Mouse (Mus musculus): Measurements from ENCODE around the gene Col27a1. TPM values are rescaled to one million over a fixed set of nuclear protein-coding genes. Genes with fewer than 3 reads are reported as not detected.
"Not testable (repeated sequence)": the region's sequence is repeated elsewhere in the genome, so short reads cannot be mapped to it uniquely, and the experiment has no call there.

The Col27a1 gene
- polyA plus RNA-seq, 1 experiment from 2014 or later: 2.2 TPM

GRCm38 (mm10) chr4:63296263-63296662, 82.5 kb downstream of the Col27a1 start:
- Histone ChIP-seq H3K4me3 (no peak overlapping the region), H3K27me3 (replicated peaks) (no peaks in the 10 kb centered on the region), H3K9ac (no peak overlapping the region), H3K4me1 (no peaks in the 10 kb centered on the region; the same call in 1 of the 2 replicates), H3K9me3 (no peaks in the 10 kb centered on the region), H3K4me2 (no peak overlapping the region), H3K36me3 (replicated peaks) (no peaks in the 10 kb centered on the region), H3K27ac (no peak overlapping the region)
- WGBS: 76% methylated on average over 3 of the region's 3 CpGs
- ATAC-seq (replicated peaks): no peak

GRCm38 (mm10) chr4:63296876-63297275, 83.1 kb downstream of the Col27a1 start:
- H3K27ac ChIP-seq: no peak overlapping the region
- no peak overlapping the region for H3K4me3 ChIP-seq
- no peaks in the 10 kb centered on the region for H3K9me3 ChIP-seq
- H3K36me3 ChIP-seq (replicated peaks): no peaks in the 10 kb centered on the region
- H3K9ac ChIP-seq: no peak overlapping the region
- ATAC-seq (replicated peaks): no peak
- no peak overlapping the region for H3K4me2 ChIP-seq
- WGBS: 88% methylated on average over 8 of the region's 8 CpGs
- H3K4me1 ChIP-seq: no peaks in the 10 kb centered on the region
- no peaks in the 10 kb centered on the region for H3K27me3 ChIP-seq (replicated peaks)

GRCm38 (mm10) chr4:63298191-63298590, 84.4 kb downstream of the Col27a1 start:
- Histone ChIP-seq H3K4me1 (no peaks in the 10 kb centered on the region), H3K27me3 (replicated peaks) (no peaks in the 10 kb centered on the region), H3K9ac (no peak overlapping the region), H3K36me3 (replicated peaks) (no peaks in the 10 kb centered on the region), H3K4me2 (no peak overlapping the region), H3K27ac (no peak overlapping the region), H3K9me3 (no peaks in the 10 kb centered on the region), H3K4me3 (no peak overlapping the region)
- ATAC-seq (replicated peaks): no peak
- WGBS: 91% methylated on average over 8 of the region's 8 CpGs

GRCm38 (mm10) chr4:63302641-63303040, 88.8 kb downstream of the Col27a1 start:
- no peaks in the 10 kb centered on the region for H3K4me1 ChIP-seq
- 68% methylated on average over 4 of the region's 4 CpGs for WGBS
- no peaks in the 10 kb centered on the region for H3K27me3 ChIP-seq (replicated peaks)
- H3K4me3 ChIP-seq: no peak overlapping the region
- H3K9ac ChIP-seq: no peak overlapping the region
- no peaks in the 10 kb centered on the region for H3K9me3 ChIP-seq
- H3K27ac ChIP-seq: no peak overlapping the region
- ATAC-seq (replicated peaks): peak; percentile 24; the same call in 1 of the 2 replicates
- H3K4me2 ChIP-seq: no peak overlapping the region
- H3K36me3 ChIP-seq (replicated peaks): no peaks in the 10 kb centered on the region

- no peaks in the 10 kb centered on the region for H3K36me3 ChIP-seq (replicated peaks)
- no peaks in the 10 kb centered on the region for H3K9me3 ChIP-seq
- no peak overlapping the region for H3K27ac ChIP-seq
- peak; percentile 65 for ATAC-seq (replicated peaks)
- H3K27me3 ChIP-seq (replicated peaks): no peaks in the 10 kb centered on the region
- no peak overlapping the region for H3K4me3 ChIP-seq
- no peak overlapping the region for H3K4me2 ChIP-seq
- no peak overlapping the region for H3K9ac ChIP-seq
- no peaks in the 10 kb centered on the region for H3K4me1 ChIP-seq
- WGBS: 33% methylated on average over 21 of the region's 21 CpGs
Observed at GRCm38 (mm10) chr4:63307175-63308062, 93.6 kb downstream of the Col27a1 start.

- H3K27ac ChIP-seq: no peak overlapping the region
- H3K4me1 ChIP-seq: no peaks in the 10 kb centered on the region
- no peaks in the 10 kb centered on the region for H3K9me3 ChIP-seq
- H3K4me2 ChIP-seq: no peak overlapping the region
- no peak overlapping the region for H3K4me3 ChIP-seq
- H3K9ac ChIP-seq: no peak overlapping the region
- WGBS: 89% methylated on average over 3 of the region's 3 CpGs
- no peaks in the 10 kb centered on the region for H3K36me3 ChIP-seq (replicated peaks)
- no peaks in the 10 kb centered on the region for H3K27me3 ChIP-seq (replicated peaks)
- ATAC-seq (replicated peaks): peak; percentile 34; the same call in 1 of the 2 replicates
Observed at GRCm38 (mm10) chr4:63308316-63308715, 94.5 kb downstream of the Col27a1 start.

- no peak overlapping the region for H3K4me2 ChIP-seq
- no peaks in the 10 kb centered on the region for H3K9me3 ChIP-seq
- no peak overlapping the region for H3K9ac ChIP-seq
- 75% methylated on average over 10 of the region's 10 CpGs for WGBS
- no peaks in the 10 kb centered on the region for H3K4me1 ChIP-seq
- H3K36me3 ChIP-seq (replicated peaks): no peaks in the 10 kb centered on the region
- no peaks in the 10 kb centered on the region for H3K27me3 ChIP-seq (replicated peaks)
- H3K4me3 ChIP-seq: no peak overlapping the region
- ATAC-seq (replicated peaks): no peak
- no peak overlapping the region for H3K27ac ChIP-seq
Observed at GRCm38 (mm10) chr4:63310247-63310855, 96.5 kb downstream of the Col27a1 start.

GRCm38 (mm10) chr4:63311426-63311825, 97.6 kb downstream of the Col27a1 start:
- WGBS: 90% methylated on average over 7 of the region's 7 CpGs
- no peaks in the 10 kb centered on the region for H3K36me3 ChIP-seq (replicated peaks)
- no peak overlapping the region for H3K27ac ChIP-seq
- H3K27me3 ChIP-seq (replicated peaks): no peaks in the 10 kb centered on the region
- H3K4me3 ChIP-seq: no peak overlapping the region
- H3K9ac ChIP-seq: no peak overlapping the region
- no peaks in the 10 kb centered on the region for H3K4me1 ChIP-seq
- no peak overlapping the region for H3K4me2 ChIP-seq
- ATAC-seq (replicated peaks): no peak
- H3K9me3 ChIP-seq: no peaks in the 10 kb centered on the region

- 78% methylated on average over 5 of the region's 5 CpGs for WGBS
- ATAC-seq (replicated peaks): no peak
- Histone ChIP-seq H3K4me2 (no peak overlapping the region), H3K4me1 (no peaks in the 10 kb centered on the region), H3K9ac (no peak overlapping the region), H3K4me3 (no peak overlapping the region), H3K27me3 (replicated peaks) (no peaks in the 10 kb centered on the region), H3K36me3 (replicated peaks) (no peaks in the 10 kb centered on the region), H3K27ac (no peak overlapping the region), H3K9me3 (no peaks in the 10 kb centered on the region)
Observed at GRCm38 (mm10) chr4:63314063-63314462, 100.3 kb downstream of the Col27a1 start.

- H3K36me3 ChIP-seq (replicated peaks): no peaks in the 10 kb centered on the region
- H3K9ac ChIP-seq: no peak overlapping the region
- ATAC-seq (replicated peaks): no peak
- H3K4me3 ChIP-seq: no peak overlapping the region
- no peaks in the 10 kb centered on the region for H3K27me3 ChIP-seq (replicated peaks)
- H3K27ac ChIP-seq: no peak overlapping the region
- no peaks in the 10 kb centered on the region for H3K4me1 ChIP-seq
- H3K4me2 ChIP-seq: no peak overlapping the region
- 76% methylated on average over 9 of the region's 9 CpGs for whole genome bisulfite sequencing
- no peaks in the 10 kb centered on the region for H3K9me3 ChIP-seq
Observed at GRCm38 (mm10) chr4:63316076-63316746, 102.4 kb downstream of the Col27a1 start.

- ATAC-seq (replicated peaks); H3K27me3 ChIP-seq (replicated peaks); H3K4me2 ChIP-seq; H3K4me1 ChIP-seq; H3K36me3 ChIP-seq (replicated peaks); H3K27ac ChIP-seq; H3K9ac ChIP-seq; H3K9me3 ChIP-seq; H3K4me3 ChIP-seq: not testable (repeated sequence)
- 23% methylated on average over 3 of the region's 3 CpGs for WGBS
Observed at GRCm38 (mm10) chr4:63319566-63319965, 105.8 kb downstream of the Col27a1 start.

GRCm38 (mm10) chr4:63323275-63323815, 109.5 kb downstream of the Col27a1 start:
- H3K4me2 ChIP-seq: no peak overlapping the region
- H3K4me1 ChIP-seq: no peaks in the 10 kb centered on the region
- no peak overlapping the region for H3K9ac ChIP-seq
- H3K27ac ChIP-seq: no peak overlapping the region
- no peaks in the 10 kb centered on the region for H3K27me3 ChIP-seq (replicated peaks)
- 86% methylated on average over 8 of the region's 8 CpGs for WGBS
- ATAC-seq (replicated peaks): no peak
- peaks cover 4% of the 10 kb centered on the region; the same call in 1 of the 2 replicates for H3K9me3 ChIP-seq
- H3K36me3 ChIP-seq (replicated peaks): no peaks in the 10 kb centered on the region
- no peak overlapping the region for H3K4me3 ChIP-seq

Data from midbrain, embryonic 15.5 days (tissue).